Mouse (Mus musculus): Measurements from ENCODE around the gene Slc6a6.

The Slc6a6 gene

GRCm38 (mm10) chr6:91670224-91670623 is 13.6 kb upstream of the Slc6a6 start:
- DNase-seq: no peak

- no peak for DNase-seq
Observed at GRCm38 (mm10) chr6:91674757-91675350, 9.0 kb upstream of the Slc6a6 start.

GRCm38 (mm10) chr6:91678506-91679094 is 5.3 kb upstream of the Slc6a6 start:
- DNase-seq: no peak

- no peak for DNase-seq
Observed at GRCm38 (mm10) chr6:91679095-91679577, 4.7 kb upstream of the Slc6a6 start.

GRCm38 (mm10) chr6:91679716-91680115 is 4.1 kb upstream of the Slc6a6 start:
- peak; percentile 54 for DNase-seq

GRCm38 (mm10) chr6:91681841-91682240 is 2.0 kb upstream of the Slc6a6 start:
- DNase-seq: no peak

- DNase-seq: no peak
Observed at GRCm38 (mm10) chr6:91683121-91683520, 732 bp upstream of the Slc6a6 start.

GRCm38 (mm10) chr6:91684474-91684829 is 599 bp downstream of the Slc6a6 start:
- no peak for DNase-seq

GRCm38 (mm10) chr6:91684831-91685532 is 1.1 kb downstream of the Slc6a6 start:
- peak; percentile 47 for DNase-seq

GRCm38 (mm10) chr6:91685533-91685883 is 1.7 kb downstream of the Slc6a6 start:
- DNase-seq: no peak

- no peak for DNase-seq
Observed at GRCm38 (mm10) chr6:91685896-91686295, 2.0 kb downstream of the Slc6a6 start.

GRCm38 (mm10) chr6:91686597-91686996 is 2.7 kb downstream of the Slc6a6 start:
- DNase-seq: no peak

- DNase-seq: no peak
Observed at GRCm38 (mm10) chr6:91688021-91688420, 4.2 kb downstream of the Slc6a6 start.

- DNase-seq: no peak
Observed at GRCm38 (mm10) chr6:91689231-91689630, 5.4 kb downstream of the Slc6a6 start.

- no peak for DNase-seq
Observed at GRCm38 (mm10) chr6:91690222-91690621, 6.4 kb downstream of the Slc6a6 start.

- no peak for DNase-seq
Observed at GRCm38 (mm10) chr6:91690646-91691045, 6.8 kb downstream of the Slc6a6 start.

GRCm38 (mm10) chr6:91691576-91691975 is 7.7 kb downstream of the Slc6a6 start:
- no peak for DNase-seq

- DNase-seq: no peak
Observed at GRCm38 (mm10) chr6:91693301-91693886, 9.5 kb downstream of the Slc6a6 start.

- peak; percentile 82 for DNase-seq
Observed at GRCm38 (mm10) chr6:91694610-91695009, 10.8 kb downstream of the Slc6a6 start.

GRCm38 (mm10) chr6:91698831-91699230 is 15.0 kb downstream of the Slc6a6 start:
- DNase-seq: no peak

GRCm38 (mm10) chr6:91699482-91700200 is 15.8 kb downstream of the Slc6a6 start:
- DNase-seq: no peak

GRCm38 (mm10) chr6:91700823-91701621 is 17.2 kb downstream of the Slc6a6 start:
- no peak for DNase-seq

Data from cerebellum, adult 8-10 months (tissue).